Mouse (Mus musculus): ENCODE measurements around the gene Mrpl55. TPM values are rescaled to one million over a fixed set of nuclear protein-coding genes. Genes with fewer than 3 reads are reported as not detected.

Gene Mrpl55
- polyA plus RNA-seq, 1 experiment from 2014 or later = 84.8 TPM

DNA sequence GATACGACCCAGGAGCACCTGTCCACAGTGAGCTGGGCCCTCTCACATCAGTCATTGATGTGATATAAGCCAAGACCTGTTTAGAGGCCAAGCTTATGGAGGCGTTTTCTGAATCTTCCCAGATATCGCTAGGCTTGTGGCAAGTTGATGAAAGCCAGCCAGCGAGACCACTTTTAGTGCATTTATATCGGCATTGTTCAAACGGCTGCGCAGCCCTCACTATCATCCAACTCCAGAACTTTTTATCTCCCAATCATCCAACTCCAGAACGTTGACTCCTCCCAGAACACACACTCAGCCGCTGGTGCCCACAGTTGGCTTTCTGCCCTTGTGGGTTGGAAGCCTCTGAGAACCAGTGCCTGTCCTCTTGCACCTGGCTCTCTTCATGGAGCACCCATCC, 37.9 kb upstream of the Mrpl55 start:
- H3K9ac ChIP-seq (ENCODE audit: low read length) = peak overlapping the region; percentile 97
- H3K27ac ChIP-seq (ENCODE audit: low read length) = peak overlapping the region; percentile 100
- ATAC-seq (ENCODE audit: low read depth) = no peak
- 74% methylated on average over 9 of the region's 9 CpGs for WGBS
- H3K4me2 ChIP-seq (ENCODE audit: low read depth, low read length) = peak overlapping the region; percentile 70
- H3K4me3 ChIP-seq (ENCODE audit: low read length) = peak overlapping the region; percentile 84; the same call in 1 of the 2 replicates
- peaks cover 10% of the 10 kb centered on the region for H3K4me1 ChIP-seq (replicated peaks; ENCODE audit: control insufficient read depth, insufficient read depth, low read length)
- no peaks in the 10 kb centered on the region for H3K36me3 ChIP-seq (ENCODE audit: control insufficient read depth, insufficient read depth, low read length)
- H3K27me3 ChIP-seq (ENCODE audit: control insufficient read depth, insufficient read depth, low read depth, low read length) = no peaks in the 10 kb centered on the region
- no peaks in the 10 kb centered on the region for H3K9me3 ChIP-seq (ENCODE audit: control insufficient read depth, low read length)

DNA sequence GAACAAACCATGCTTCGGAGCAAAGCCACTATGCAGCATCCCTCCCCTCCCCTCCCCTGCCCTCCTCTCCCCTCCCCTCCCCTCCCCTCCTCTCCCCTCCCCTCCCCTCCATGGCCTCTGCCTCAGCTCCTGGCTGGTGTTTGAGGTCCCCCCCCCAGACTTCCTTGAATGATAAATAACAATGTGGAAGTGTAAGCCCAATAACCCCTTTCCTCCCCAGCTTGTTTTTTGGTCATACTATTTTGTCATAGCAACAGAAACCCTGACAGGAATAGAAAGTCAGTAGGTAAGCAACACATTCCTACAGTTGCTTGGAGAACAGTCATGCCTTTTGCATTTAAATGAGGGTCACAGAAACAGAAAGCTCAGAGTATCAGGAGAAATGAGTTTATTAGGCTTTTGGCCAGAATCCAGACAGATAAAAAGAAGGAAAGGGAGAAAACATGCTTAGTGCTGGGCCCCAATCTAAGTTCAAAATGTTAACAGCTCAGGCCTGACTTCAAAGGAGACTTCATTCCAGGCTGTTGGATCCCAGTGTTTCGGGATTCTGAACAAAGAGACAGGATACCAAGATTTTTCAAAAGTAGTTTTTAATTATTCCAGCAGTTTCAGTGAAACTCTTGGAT, 36.6 kb upstream of the Mrpl55 start:
- Histone ChIP-seq H3K4me3 (ENCODE audit: low read length) (no peak overlapping the region), H3K36me3 (ENCODE audit: control insufficient read depth, insufficient read depth, low read length) (no peaks in the 10 kb centered on the region), H3K9ac (ENCODE audit: low read length) (no peak overlapping the region), H3K27ac (ENCODE audit: low read length) (no peak overlapping the region), H3K4me1 (replicated peaks; ENCODE audit: control insufficient read depth, insufficient read depth, low read length) (peaks cover 10% of the 10 kb centered on the region), H3K9me3 (ENCODE audit: control insufficient read depth, low read length) (no peaks in the 10 kb centered on the region), H3K4me2 (ENCODE audit: low read depth, low read length) (no peak overlapping the region), H3K27me3 (ENCODE audit: control insufficient read depth, insufficient read depth, low read depth, low read length) (no peaks in the 10 kb centered on the region)
- WGBS = 38% methylated on average over 2 of the region's 2 CpGs
- ATAC-seq (ENCODE audit: low read depth) = no peak

DNA sequence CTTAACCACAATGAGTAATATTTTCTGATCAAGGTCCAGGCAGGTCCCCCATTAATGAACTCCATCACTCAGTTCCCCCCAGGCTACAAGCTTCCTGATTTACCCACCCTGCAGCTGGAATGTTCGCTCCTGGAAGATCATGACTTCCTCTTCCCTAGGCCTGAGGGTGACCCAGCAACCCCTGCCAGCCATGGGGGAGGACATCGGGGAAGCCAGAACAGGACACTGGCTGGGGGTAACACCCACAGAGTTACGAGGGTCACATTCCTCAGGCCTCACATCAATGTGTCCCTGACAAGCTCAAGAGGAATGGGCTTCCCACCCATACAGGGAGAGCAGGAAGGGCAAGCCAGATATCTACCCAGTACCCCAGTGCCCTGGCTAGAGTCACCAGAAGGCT, 32.5 kb upstream of the Mrpl55 start:
- H3K9ac ChIP-seq (ENCODE audit: low read length) = no peak overlapping the region
- no peaks in the 10 kb centered on the region for H3K36me3 ChIP-seq (ENCODE audit: control insufficient read depth, insufficient read depth, low read length)
- no peaks in the 10 kb centered on the region for H3K4me1 ChIP-seq (replicated peaks; ENCODE audit: control insufficient read depth, insufficient read depth, low read length)
- no peaks in the 10 kb centered on the region for H3K9me3 ChIP-seq (ENCODE audit: control insufficient read depth, low read length)
- no peak overlapping the region for H3K27ac ChIP-seq (ENCODE audit: low read length)
- 35% methylated on average over 3 of the region's 3 CpGs for WGBS
- H3K4me2 ChIP-seq (ENCODE audit: low read depth, low read length) = no peak overlapping the region
- peaks cover 9% of the 10 kb centered on the region for H3K27me3 ChIP-seq (ENCODE audit: control insufficient read depth, insufficient read depth, low read depth, low read length)
- no peak overlapping the region for H3K4me3 ChIP-seq (ENCODE audit: low read length)
- no peak for ATAC-seq (ENCODE audit: low read depth)

DNA sequence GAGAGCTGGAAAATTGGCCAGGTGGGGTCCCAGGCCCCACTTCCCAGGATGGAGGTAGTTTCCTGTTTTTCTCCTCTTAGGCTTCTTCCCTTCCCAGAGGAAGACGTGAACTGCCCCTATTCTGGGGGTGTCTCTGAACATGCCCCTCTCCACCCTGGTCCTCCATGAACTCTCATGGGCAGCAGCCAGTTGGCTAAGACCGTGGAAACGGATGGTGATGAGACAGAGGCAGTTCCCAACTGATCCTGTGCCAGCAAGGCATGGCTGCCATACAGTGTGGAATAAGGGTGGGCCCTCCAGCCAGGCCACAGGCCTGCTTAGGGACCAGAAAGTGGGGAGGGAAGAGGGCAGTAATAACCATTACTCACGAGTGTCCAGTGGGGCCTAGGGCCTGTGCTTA, 31.7 kb upstream of the Mrpl55 start:
- no peak overlapping the region for H3K27ac ChIP-seq (ENCODE audit: low read length)
- no peak for ATAC-seq (ENCODE audit: low read depth)
- H3K27me3 ChIP-seq (ENCODE audit: control insufficient read depth, insufficient read depth, low read depth, low read length) = peaks cover 16% of the 10 kb centered on the region
- no peak overlapping the region for H3K4me3 ChIP-seq (ENCODE audit: low read length)
- H3K36me3 ChIP-seq (ENCODE audit: control insufficient read depth, insufficient read depth, low read length) = no peaks in the 10 kb centered on the region
- no peaks in the 10 kb centered on the region for H3K9me3 ChIP-seq (ENCODE audit: control insufficient read depth, low read length)
- H3K4me2 ChIP-seq (ENCODE audit: low read depth, low read length) = no peak overlapping the region
- 49% methylated on average over 4 of the region's 4 CpGs for WGBS
- no peaks in the 10 kb centered on the region for H3K4me1 ChIP-seq (replicated peaks; ENCODE audit: control insufficient read depth, insufficient read depth, low read length)
- H3K9ac ChIP-seq (ENCODE audit: low read length) = no peak overlapping the region

DNA sequence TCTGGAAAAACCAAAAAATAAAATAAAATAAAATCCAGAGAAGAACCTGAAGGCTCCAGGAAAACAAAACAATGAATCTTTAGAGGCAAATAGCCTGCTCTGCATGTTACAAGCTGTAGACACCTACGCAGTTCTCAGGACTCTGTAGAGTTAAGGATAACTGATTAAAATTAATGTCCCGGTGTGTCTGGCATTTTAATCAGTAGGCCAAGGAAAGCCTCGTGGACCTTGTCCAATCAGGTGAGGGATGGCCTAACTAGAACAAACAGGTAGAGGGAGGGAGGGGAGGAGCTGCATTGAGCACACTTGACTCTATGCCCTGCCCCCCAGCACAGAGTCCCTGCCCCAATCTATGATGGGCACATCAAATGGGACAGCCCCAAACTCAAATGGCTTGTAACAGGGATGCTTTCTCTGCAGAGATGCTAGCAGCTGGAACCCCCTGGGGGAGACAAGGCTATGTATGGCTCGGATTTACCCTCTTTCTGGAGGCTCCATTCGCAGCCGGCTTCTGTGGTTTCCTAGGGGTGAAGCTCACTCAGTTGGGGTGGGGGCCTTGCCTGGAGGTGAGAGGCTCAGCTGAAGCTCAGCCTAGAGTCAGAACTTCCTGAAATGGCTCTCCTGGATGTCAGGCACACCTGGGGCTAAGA, 28.0 kb upstream of the Mrpl55 start:
- peaks cover 2% of the 10 kb centered on the region; the same call in 1 of the 2 replicates for H3K4me1 ChIP-seq (replicated peaks; ENCODE audit: control insufficient read depth, insufficient read depth, low read length)
- H3K36me3 ChIP-seq (ENCODE audit: control insufficient read depth, insufficient read depth, low read length) = no peaks in the 10 kb centered on the region
- no peak overlapping the region for H3K4me2 ChIP-seq (ENCODE audit: low read depth, low read length)
- ATAC-seq (ENCODE audit: low read depth) = no peak
- no peak overlapping the region for H3K4me3 ChIP-seq (ENCODE audit: low read length)
- H3K27ac ChIP-seq (ENCODE audit: low read length) = no peak overlapping the region
- H3K27me3 ChIP-seq (ENCODE audit: control insufficient read depth, insufficient read depth, low read depth, low read length) = peaks cover 47% of the 10 kb centered on the region
- H3K9me3 ChIP-seq (ENCODE audit: control insufficient read depth, low read length) = no peaks in the 10 kb centered on the region
- no peak overlapping the region for H3K9ac ChIP-seq (ENCODE audit: low read length)
- 56% methylated on average over 6 of the region's 6 CpGs for WGBS

DNA sequence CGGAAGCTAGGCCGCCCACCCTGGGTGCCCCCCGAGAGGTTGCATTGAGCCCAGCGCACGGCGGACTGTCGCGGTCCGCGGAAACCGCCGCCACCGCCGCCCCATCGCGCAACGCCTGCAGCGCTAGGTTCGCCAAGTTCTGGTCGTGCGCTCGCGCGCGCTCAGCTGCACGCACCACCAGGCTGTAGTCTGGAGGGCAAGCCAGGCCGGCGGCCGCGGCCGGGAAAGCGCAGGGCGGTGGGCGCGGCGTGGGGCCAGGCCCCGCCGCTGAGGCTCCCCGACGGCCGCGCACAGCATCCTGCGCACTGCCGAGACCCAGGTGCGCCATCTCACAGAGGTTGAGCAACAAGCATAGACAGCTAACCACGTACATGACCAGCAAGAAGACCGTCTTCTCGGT, 25.8 kb upstream of the Mrpl55 start:
- peaks cover 2% of the 10 kb centered on the region; the same call in 1 of the 2 replicates for H3K4me1 ChIP-seq (replicated peaks; ENCODE audit: control insufficient read depth, insufficient read depth, low read length)
- peak overlapping the region; percentile 22 for H3K4me3 ChIP-seq (ENCODE audit: low read length)
- H3K9me3 ChIP-seq (ENCODE audit: control insufficient read depth, low read length) = no peaks in the 10 kb centered on the region
- peak overlapping the region; percentile 42 for H3K4me2 ChIP-seq (ENCODE audit: low read depth, low read length)
- ATAC-seq (ENCODE audit: low read depth) = no peak
- H3K27ac ChIP-seq (ENCODE audit: low read length) = no peak overlapping the region
- no peaks in the 10 kb centered on the region for H3K36me3 ChIP-seq (ENCODE audit: control insufficient read depth, insufficient read depth, low read length)
- peaks cover 49% of the 10 kb centered on the region for H3K27me3 ChIP-seq (ENCODE audit: control insufficient read depth, insufficient read depth, low read depth, low read length)
- 0 out of 2 replicates have a peak overlapping the region, but pooled peaks have one; percentile 20 for H3K9ac ChIP-seq (ENCODE audit: low read length)
- 2% methylated on average over 48 of the region's 48 CpGs for WGBS

DNA sequence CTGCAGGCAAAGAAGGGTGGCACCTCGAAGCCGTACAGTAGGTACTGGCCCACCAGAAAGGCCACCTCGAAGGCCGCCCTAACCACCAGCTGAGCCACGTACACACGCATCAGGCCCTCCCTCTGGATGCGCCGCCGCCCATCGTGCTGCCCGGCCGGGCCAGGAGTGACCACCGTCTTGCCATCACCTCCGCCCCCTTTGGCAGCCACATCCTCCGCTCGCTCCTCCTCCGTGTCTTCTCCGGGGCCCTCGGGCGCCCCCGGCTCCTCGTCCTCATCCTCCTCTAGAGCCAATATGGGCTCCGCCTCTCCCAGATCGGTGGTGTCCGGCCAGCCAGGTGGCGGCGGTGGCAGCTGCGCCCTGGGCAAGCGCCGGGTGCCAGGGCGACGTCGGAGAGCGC, 25.4 kb upstream of the Mrpl55 start:
- peak overlapping the region; percentile 42; the same call in 1 of the 2 replicates for H3K4me2 ChIP-seq (ENCODE audit: low read depth, low read length)
- no peaks in the 10 kb centered on the region for H3K36me3 ChIP-seq (ENCODE audit: control insufficient read depth, insufficient read depth, low read length)
- H3K27me3 ChIP-seq (ENCODE audit: control insufficient read depth, insufficient read depth, low read depth, low read length) = peaks cover 49% of the 10 kb centered on the region
- H3K27ac ChIP-seq (ENCODE audit: low read length) = no peak overlapping the region
- no peak overlapping the region for H3K9ac ChIP-seq (ENCODE audit: low read length)
- no peaks in the 10 kb centered on the region for H3K9me3 ChIP-seq (ENCODE audit: control insufficient read depth, low read length)
- no peak; the same call in 1 of the 2 replicates for ATAC-seq (ENCODE audit: low read depth)
- 8% methylated on average over 34 of the region's 34 CpGs for WGBS
- H3K4me3 ChIP-seq (ENCODE audit: low read length) = peak overlapping the region; percentile 22
- H3K4me1 ChIP-seq (replicated peaks; ENCODE audit: control insufficient read depth, insufficient read depth, low read length) = peaks cover 2% of the 10 kb centered on the region; the same call in 1 of the 2 replicates

DNA sequence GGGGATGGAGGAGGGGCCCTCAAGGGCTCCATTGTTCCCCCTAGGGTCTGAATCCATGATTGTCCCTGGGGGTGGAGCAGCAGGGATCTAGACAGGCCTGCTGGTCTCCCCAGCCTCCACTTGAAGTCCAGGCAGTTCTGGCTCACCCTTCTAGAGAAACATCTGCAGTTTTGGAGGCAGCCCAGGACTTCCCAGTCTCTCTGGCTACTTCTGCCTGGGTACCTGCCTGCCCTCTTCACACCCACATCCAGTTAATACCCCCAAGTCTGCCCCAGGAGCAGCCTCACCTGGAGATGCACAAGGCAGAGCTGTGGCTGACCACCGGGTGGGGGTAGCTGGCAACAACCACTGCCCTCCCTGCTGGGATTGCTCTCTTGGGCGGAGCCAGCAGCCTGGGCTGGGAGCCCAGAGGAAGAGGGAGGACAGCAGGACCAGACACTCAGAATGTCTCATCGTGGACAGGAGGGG, 19.4 kb upstream of the Mrpl55 start, which contains the start of gene Gjc2:
Gjc2 (minus strand) TSS at position 350 of the 468 bp plus-strand sequence.
- Histone ChIP-seq H3K27ac (ENCODE audit: low read length) (peak within 1 kb of the TSS; percentile 50), H3K9me3 (ENCODE audit: control insufficient read depth, low read length) (no peaks in the 10 kb centered on the region), H3K4me2 (ENCODE audit: low read depth, low read length) (no peak within 1 kb of the TSS), H3K9ac (ENCODE audit: low read length) (peak within 1 kb of the TSS; percentile 33; the same call in 1 of the 2 replicates), H3K27me3 (ENCODE audit: control insufficient read depth, insufficient read depth, low read depth, low read length) (peaks cover 9% of the 10 kb centered on the region), H3K36me3 (ENCODE audit: control insufficient read depth, insufficient read depth, low read length) (peaks cover 7% of the 10 kb centered on the region; the same call in 1 of the 2 replicates), H3K4me3 (ENCODE audit: low read length) (no peak within 1 kb of the TSS), H3K4me1 (replicated peaks; ENCODE audit: control insufficient read depth, insufficient read depth, low read length) (peaks cover 11% of the 10 kb centered on the region)
- peak; percentile 73 for ATAC-seq (ENCODE audit: low read depth)
- 15% methylated on average over 2 of the region's 3 CpGs for WGBS

DNA sequence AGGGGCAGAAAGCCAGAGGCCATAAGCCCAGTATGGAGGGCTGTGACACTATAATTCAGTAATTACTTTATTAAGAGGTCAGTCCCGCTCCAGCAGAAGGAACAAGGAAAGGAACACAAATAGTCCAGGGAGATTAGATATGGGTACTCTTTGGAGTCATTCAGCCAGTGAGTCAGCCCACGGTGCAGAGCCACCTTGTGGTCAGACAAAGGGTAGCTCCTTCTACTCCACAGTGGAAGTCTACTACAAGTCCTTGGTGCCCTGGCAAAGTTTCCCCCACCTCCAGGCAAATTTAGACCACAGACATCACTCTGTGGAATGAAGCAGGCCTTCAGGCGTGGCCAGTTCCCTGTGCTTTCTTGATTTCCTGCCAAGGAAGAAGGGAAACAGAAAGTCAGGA, 18.5 kb upstream of the Mrpl55 start:
- peaks cover 6% of the 10 kb centered on the region for H3K27me3 ChIP-seq (ENCODE audit: control insufficient read depth, insufficient read depth, low read depth, low read length)
- H3K9ac ChIP-seq (ENCODE audit: low read length) = 0 out of 2 replicates have a peak overlapping the region, but pooled peaks have one; percentile 1
- H3K4me2 ChIP-seq (ENCODE audit: low read depth, low read length) = no peak overlapping the region
- peak; percentile 74 for ATAC-seq (ENCODE audit: low read depth)
- H3K9me3 ChIP-seq (ENCODE audit: control insufficient read depth, low read length) = no peaks in the 10 kb centered on the region
- H3K36me3 ChIP-seq (ENCODE audit: control insufficient read depth, insufficient read depth, low read length) = peaks cover 7% of the 10 kb centered on the region; the same call in 1 of the 2 replicates
- H3K4me3 ChIP-seq (ENCODE audit: low read length) = no peak overlapping the region
- 20% methylated on average over 3 of the region's 3 CpGs for WGBS
- peaks cover 11% of the 10 kb centered on the region for H3K4me1 ChIP-seq (replicated peaks; ENCODE audit: control insufficient read depth, insufficient read depth, low read length)
- H3K27ac ChIP-seq (ENCODE audit: low read length) = peak overlapping the region; percentile 50
